Mouse (Mus musculus): ENCODE results near the gene Foxp1. TPM values are rescaled to one million over a fixed set of nuclear protein-coding genes. Genes with fewer than 3 reads are reported as not detected.

Foxp1 gene
- polyA plus RNA-seq, 1 experiment from 2014 or later: 45.3 TPM

DNA sequence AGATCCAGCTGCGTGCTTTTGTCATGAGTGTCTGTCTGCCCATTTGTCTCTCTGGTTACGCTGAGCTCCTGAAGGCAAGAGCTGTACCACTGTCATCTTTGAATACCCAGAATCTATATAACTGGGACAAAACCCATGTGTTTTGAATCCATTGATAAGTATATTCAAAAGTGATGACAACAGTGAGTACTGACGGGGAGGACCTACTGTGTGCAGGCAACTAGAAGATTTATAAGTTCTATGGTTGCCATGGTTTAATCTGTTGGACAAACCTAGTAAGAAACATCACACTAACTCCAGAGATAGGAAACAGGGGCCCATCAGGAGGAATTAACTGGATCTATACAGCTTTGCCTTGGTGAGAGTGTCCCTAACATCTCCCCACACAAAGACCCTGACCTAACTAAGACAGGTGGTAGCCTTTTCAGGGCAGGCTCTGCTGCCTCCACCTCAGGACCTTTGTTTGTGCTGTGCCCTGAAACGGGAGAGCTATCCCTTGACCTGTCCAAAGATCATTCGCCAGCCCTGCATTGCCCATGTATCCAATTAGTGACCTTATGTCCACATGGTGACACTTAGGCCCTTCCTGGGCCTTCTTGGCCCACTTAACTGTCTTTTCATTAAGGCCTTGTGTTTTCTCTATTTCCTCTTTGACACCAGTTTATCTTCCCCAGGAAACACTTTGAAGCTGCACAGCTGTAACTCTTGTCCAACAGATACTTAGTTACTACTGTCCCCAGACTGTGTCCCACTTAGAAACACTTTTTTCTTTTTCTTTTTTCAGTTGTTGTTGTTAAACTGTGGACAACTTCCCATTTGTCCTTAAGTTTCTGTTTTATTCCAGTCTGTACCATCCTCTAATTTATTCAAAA lies 530.4 kb downstream of the Foxp1 start:
- no peaks in the 10 kb centered on the region for H3K27me3 ChIP-seq (replicated peaks; ENCODE audit: control insufficient read depth, insufficient read depth, low read length)
- WGBS: 76% methylated on average over 5 of the region's 5 CpGs
- H3K36me3 ChIP-seq (ENCODE audit: control insufficient read depth, insufficient read depth): no peaks in the 10 kb centered on the region
- no peak overlapping the region for H3K27ac ChIP-seq (ENCODE audit: low read depth, low read length)
- H3K9ac ChIP-seq (ENCODE audit: low read depth, low read length): no peak overlapping the region
- no peaks in the 10 kb centered on the region for H3K4me1 ChIP-seq (replicated peaks; ENCODE audit: control insufficient read depth, insufficient read depth, low read length)
- TF ChIP-seq CTCF (IDR thresholded peaks at IDR 0.05; ENCODE audit: low read depth): no peak
- H3K9me3 ChIP-seq (ENCODE audit: control insufficient read depth): no peaks in the 10 kb centered on the region
- ATAC-seq: no peak
- no peak overlapping the region for H3K4me3 ChIP-seq (ENCODE audit: low read depth, low read length)
- no peak overlapping the region for H3K4me2 ChIP-seq (replicated peaks; ENCODE audit: low read depth)

DNA sequence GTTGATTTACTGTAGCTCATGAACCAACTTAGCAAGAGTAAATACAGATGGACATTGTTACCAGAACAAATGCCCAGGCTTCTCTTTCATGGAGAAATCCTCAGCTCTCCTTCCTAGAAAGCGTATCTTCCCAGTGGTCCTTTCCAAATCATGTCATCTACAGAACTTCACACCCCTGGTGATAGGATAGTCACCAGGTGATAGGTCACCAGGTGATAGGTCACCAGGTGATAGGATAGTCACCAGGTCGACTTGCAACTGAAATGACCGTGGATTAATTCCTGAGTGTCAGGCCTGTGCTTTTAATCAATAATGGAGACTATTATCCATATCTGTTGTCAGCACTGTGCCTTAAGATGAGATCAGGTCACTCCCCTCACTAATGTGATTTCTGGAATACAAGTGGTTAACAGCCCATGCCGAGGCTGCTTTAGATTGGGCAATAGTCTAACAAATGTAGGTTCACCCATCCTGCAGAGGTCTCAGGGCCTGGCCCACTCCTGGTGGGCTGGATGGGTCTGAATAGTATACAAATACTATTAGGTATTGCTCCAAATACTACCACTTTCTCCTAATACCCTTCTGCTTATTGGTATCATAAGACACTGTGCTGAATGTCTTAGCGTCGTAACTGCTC lies 534.9 kb downstream of the Foxp1 start:
- Histone ChIP-seq H3K4me3 (ENCODE audit: low read depth, low read length) (no peak overlapping the region), H3K27me3 (replicated peaks; ENCODE audit: control insufficient read depth, insufficient read depth, low read length) (no peaks in the 10 kb centered on the region), H3K9ac (ENCODE audit: low read depth, low read length) (no peak overlapping the region), H3K9me3 (ENCODE audit: control insufficient read depth) (no peaks in the 10 kb centered on the region), H3K4me2 (replicated peaks; ENCODE audit: low read depth) (no peak overlapping the region), H3K27ac (ENCODE audit: low read depth, low read length) (no peak overlapping the region), H3K4me1 (replicated peaks; ENCODE audit: control insufficient read depth, insufficient read depth, low read length) (no peaks in the 10 kb centered on the region), H3K36me3 (ENCODE audit: control insufficient read depth, insufficient read depth) (no peaks in the 10 kb centered on the region)
- WGBS: 74% methylated on average over 6 of the region's 6 CpGs
- no peak for ATAC-seq
- TF ChIP-seq CTCF (IDR thresholded peaks at IDR 0.05; ENCODE audit: low read depth): no peak

DNA sequence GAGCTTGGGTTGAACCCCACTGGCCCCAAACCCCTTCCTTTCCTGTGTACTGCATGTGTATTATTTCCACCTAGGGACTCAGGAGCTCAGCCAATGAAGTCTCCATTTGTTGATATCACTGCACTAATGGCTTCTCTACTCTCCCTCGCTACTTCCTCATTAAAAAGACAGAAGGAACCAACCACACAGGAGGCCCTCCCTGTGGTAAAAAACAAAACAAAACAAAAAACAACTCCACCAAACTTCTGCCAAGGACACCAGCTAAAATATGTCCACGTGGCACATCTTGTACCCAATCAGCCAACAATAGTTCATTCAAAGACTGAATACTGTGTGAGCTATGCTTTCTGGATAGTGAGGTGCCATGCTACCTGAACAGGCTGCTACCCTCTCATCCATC lies 537.1 kb downstream of the Foxp1 start:
- H3K27me3 ChIP-seq (replicated peaks; ENCODE audit: control insufficient read depth, insufficient read depth, low read length): no peaks in the 10 kb centered on the region
- no peak for ATAC-seq
- TF ChIP-seq CTCF (IDR thresholded peaks at IDR 0.05; ENCODE audit: low read depth): no peak
- no peak overlapping the region for H3K4me3 ChIP-seq (ENCODE audit: low read depth, low read length)
- no peak overlapping the region for H3K4me2 ChIP-seq (replicated peaks; ENCODE audit: low read depth)
- no peak overlapping the region for H3K9ac ChIP-seq (ENCODE audit: low read depth, low read length)
- H3K9me3 ChIP-seq (ENCODE audit: control insufficient read depth): no peaks in the 10 kb centered on the region
- H3K27ac ChIP-seq (ENCODE audit: low read depth, low read length): no peak overlapping the region
- WGBS: 74% methylated on average over 2 of the region's 2 CpGs
- no peaks in the 10 kb centered on the region for H3K4me1 ChIP-seq (replicated peaks; ENCODE audit: control insufficient read depth, insufficient read depth, low read length)
- H3K36me3 ChIP-seq (ENCODE audit: control insufficient read depth, insufficient read depth): no peaks in the 10 kb centered on the region

GRCm38 (mm10) chr6:98984626-98985025 lies 537.9 kb downstream of the Foxp1 start:
- WGBS: 77% methylated on average over 6 of the region's 6 CpGs
- ATAC-seq: no peak
- Histone ChIP-seq H3K9ac (ENCODE audit: low read depth, low read length) (no peak overlapping the region), H3K4me3 (ENCODE audit: low read depth, low read length) (no peak overlapping the region), H3K4me2 (replicated peaks; ENCODE audit: low read depth) (no peak overlapping the region), H3K9me3 (ENCODE audit: control insufficient read depth) (no peaks in the 10 kb centered on the region), H3K27me3 (replicated peaks; ENCODE audit: control insufficient read depth, insufficient read depth, low read length) (no peaks in the 10 kb centered on the region), H3K27ac (ENCODE audit: low read depth, low read length) (no peak overlapping the region), H3K4me1 (replicated peaks; ENCODE audit: control insufficient read depth, insufficient read depth, low read length) (no peaks in the 10 kb centered on the region), H3K36me3 (ENCODE audit: control insufficient read depth, insufficient read depth) (no peaks in the 10 kb centered on the region)
- no peak for TF ChIP-seq CTCF (IDR thresholded peaks at IDR 0.05; ENCODE audit: low read depth)

- H3K4me3 ChIP-seq (ENCODE audit: low read depth, low read length): no peak overlapping the region
- no peak overlapping the region for H3K27ac ChIP-seq (ENCODE audit: low read depth, low read length)
- ATAC-seq: no peak
- H3K4me1 ChIP-seq (replicated peaks; ENCODE audit: control insufficient read depth, insufficient read depth, low read length): no peaks in the 10 kb centered on the region
- no peak overlapping the region for H3K4me2 ChIP-seq (replicated peaks; ENCODE audit: low read depth)
- no peaks in the 10 kb centered on the region for H3K9me3 ChIP-seq (ENCODE audit: control insufficient read depth)
- H3K9ac ChIP-seq (ENCODE audit: low read depth, low read length): no peak overlapping the region
- no peaks in the 10 kb centered on the region for H3K36me3 ChIP-seq (ENCODE audit: control insufficient read depth, insufficient read depth)
- H3K27me3 ChIP-seq (replicated peaks; ENCODE audit: control insufficient read depth, insufficient read depth, low read length): no peaks in the 10 kb centered on the region
- TF ChIP-seq CTCF (IDR thresholded peaks at IDR 0.05; ENCODE audit: low read depth): no peak
- 84% methylated on average over 2 of the region's 2 CpGs for WGBS
Measured at GRCm38 (mm10) chr6:98984026-98984425, 538.5 kb downstream of the Foxp1 start.

DNA sequence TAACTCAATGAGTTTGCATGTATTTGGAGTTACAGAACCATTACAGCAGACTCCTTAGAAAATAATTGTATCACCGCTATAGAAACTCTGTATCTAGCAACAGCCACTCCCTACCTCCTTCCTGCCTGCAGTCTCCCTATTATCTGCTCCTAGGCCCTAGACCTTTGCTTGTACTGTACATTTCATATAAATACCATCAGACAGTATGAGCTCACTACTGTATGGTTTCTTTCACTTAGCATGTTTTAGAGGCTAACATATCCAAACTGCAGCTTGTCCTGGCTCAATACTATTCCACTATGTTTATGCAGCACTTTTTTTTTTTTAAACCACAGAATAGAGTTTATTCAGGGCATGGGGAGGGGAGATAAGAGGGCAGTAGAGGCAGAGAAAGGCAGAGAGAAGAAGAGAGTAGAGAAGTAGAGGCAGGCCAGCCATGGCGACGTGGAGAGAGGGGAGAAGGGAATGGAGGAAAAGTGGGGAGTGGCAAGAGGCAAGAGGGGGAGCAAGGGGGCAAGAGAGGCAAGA lies 539.1 kb downstream of the Foxp1 start:
- WGBS: 84% methylated on average over 3 of the region's 3 CpGs
- no peak for TF ChIP-seq CTCF (IDR thresholded peaks at IDR 0.05; ENCODE audit: low read depth)
- Histone ChIP-seq H3K27me3 (replicated peaks; ENCODE audit: control insufficient read depth, insufficient read depth, low read length) (no peaks in the 10 kb centered on the region), H3K9ac (ENCODE audit: low read depth, low read length) (no peak overlapping the region), H3K9me3 (ENCODE audit: control insufficient read depth) (no peaks in the 10 kb centered on the region), H3K4me1 (replicated peaks; ENCODE audit: control insufficient read depth, insufficient read depth, low read length) (no peaks in the 10 kb centered on the region), H3K27ac (ENCODE audit: low read depth, low read length) (no peak overlapping the region), H3K4me3 (ENCODE audit: low read depth, low read length) (no peak overlapping the region), H3K36me3 (ENCODE audit: control insufficient read depth, insufficient read depth) (no peaks in the 10 kb centered on the region), H3K4me2 (replicated peaks; ENCODE audit: low read depth) (no peak overlapping the region)
- ATAC-seq: no peak

Data from intestine, postnatal 0 days (tissue).